Mouse (Mus musculus): ENCODE data around the gene Ift22.

DNA sequence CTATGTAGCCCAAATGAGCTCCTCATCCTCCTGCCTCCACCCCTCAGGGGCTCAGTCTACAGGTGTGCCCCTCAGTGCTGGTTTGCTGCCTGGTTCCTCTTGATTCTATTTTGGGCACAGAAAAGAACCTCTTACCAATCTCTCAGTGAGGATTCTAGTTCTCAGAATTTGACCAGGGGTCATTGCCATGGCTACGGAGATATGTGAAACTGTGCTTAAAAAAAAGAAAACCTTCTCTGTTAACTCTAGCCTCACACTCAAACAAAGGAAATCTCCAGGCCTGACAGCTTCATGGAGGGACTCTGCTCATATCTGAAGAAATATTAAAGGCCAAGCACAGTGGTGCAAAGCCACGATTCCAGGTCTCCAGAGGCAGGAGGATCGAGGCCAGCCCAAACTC lies 34.8 kb downstream of the Ift22 start:
- TF ChIP-seq CTCF (IDR thresholded peaks at IDR 0.05; ENCODE audit: low read depth) (no peak), EP300 (optimal IDR thresholded peaks at IDR 0.05) (no peak)
